Mouse (Mus musculus) liver, embryonic 11.5 days (tissue): ENCODE measurements around the gene Rbms2. TPM values are rescaled to one million over a fixed set of nuclear protein-coding genes. Genes with fewer than 3 reads are reported as not detected.
"Not testable (repeated sequence)": the region's sequence is repeated elsewhere in the genome, so short reads cannot be mapped to it uniquely, and the experiment has no call there.

Experiments used
- ATAC-seq: fragments of 200-750 bp; cut with Nextera tagmentation; replicated peaks from 2 replicates; pipeline ENCODE4 v1.8.0; 2017; ENCODE audit warnings: moderate number of reproducible peaks, mild to moderate bottlenecking, moderate TSS enrichment, moderate library complexity; ENCODE audit not compliant: low FRiP score
- DNase-seq: peaks from one replicate; pipeline ENCODE4 v3.0.0-alpha.2; 2017; ENCODE audit warnings: low spot score
- H3K27ac ChIP-seq: fragments of 300-500 bp; sonication (generic); 2 replicates; pipeline ENCODE4 v1.5.1; 2014; ENCODE audit warnings: mild to moderate bottlenecking, low read depth, low read length, control low read depth
- H3K27me3 ChIP-seq: fragments of 300-500 bp; sonication (generic); replicated peaks from 2 replicates; pipeline ENCODE4 v1.6.1; 2014; ENCODE audit warnings: low read length, mixed read lengths; ENCODE audit not compliant: control insufficient read depth, insufficient read depth
- H3K36me3 ChIP-seq: fragments of 300-500 bp; sonication (generic); 2 replicates; pipeline ENCODE4 v1.6.1; 2014; ENCODE audit warnings: mild to moderate bottlenecking, low read length, moderate library complexity, mixed read lengths; ENCODE audit not compliant: control insufficient read depth, insufficient read depth
- H3K4me1 ChIP-seq: fragments of 300-500 bp; sonication (generic); replicated peaks from 2 replicates; pipeline ENCODE4 v1.6.1; 2014; ENCODE audit warnings: low read length, mixed read lengths; ENCODE audit not compliant: control insufficient read depth, insufficient read depth
- H3K4me2 ChIP-seq: fragments of 300-500 bp; sonication (generic); 2 replicates; pipeline ENCODE4 v1.6.1; 2014; ENCODE audit warnings: mild to moderate bottlenecking, control low read depth, moderate library complexity
- H3K4me3 ChIP-seq: fragments of 300-500 bp; sonication (generic); 2 replicates; pipeline ENCODE4 v1.5.1; 2014; ENCODE audit warnings: low read depth, low read length, control low read depth
- H3K9ac ChIP-seq: fragments of 300-500 bp; sonication (generic); 2 replicates; pipeline ENCODE4 v1.6.1; 2014; ENCODE audit warnings: low read depth, low read length, control low read depth
- H3K9me3 ChIP-seq: fragments of 300-500 bp; sonication (generic); 2 replicates; pipeline ENCODE4 v1.6.1; 2016; ENCODE audit warnings: low read length, inconsistent platforms, mixed read lengths; ENCODE audit not compliant: control insufficient read depth
- WGBS: fragments of 180-500 bp; shearing (Covaris S2); extraction: QIAGEN DNeasy Blood & Tissue Kit; methylation state at CpG from one replicate; pipeline ENCODE4 v1.1.7; 2014; 5-methylcytosine and 5-hydroxymethylcytosine counted together
- polyA plus RNA-seq: library from polyadenylated mRNA; unstranded; fragments of >200 nt; fragmentation: Nextera tagmentation; extraction: Ambion mirVana; gene quantifications from 2 replicates; pipeline ENCODE4 v1.2.1, GENCODE M21; 2014

Rbms2 gene
- polyA plus RNA-seq, 1 experiment from 2014 or later, result 17.0 TPM

DNA sequence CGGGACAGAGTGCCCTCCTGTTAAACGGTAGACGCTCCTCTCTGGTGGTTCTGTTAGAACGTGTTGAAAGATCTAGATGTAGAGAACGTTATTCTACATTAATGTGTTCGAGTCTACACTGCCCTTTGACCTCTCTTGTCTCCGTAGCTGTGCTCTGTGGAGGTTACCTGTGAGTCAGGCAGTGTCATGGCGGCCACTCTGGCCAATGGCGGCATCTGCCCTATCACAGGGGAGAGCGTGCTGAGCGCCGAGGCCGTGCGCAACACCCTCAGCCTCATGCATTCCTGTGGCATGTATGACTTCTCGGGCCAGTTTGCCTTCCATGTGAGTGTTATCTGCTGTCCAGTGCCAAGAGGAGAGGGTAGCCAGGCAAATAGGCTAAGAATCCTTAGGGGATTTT, 24.8 kb upstream of the Rbms2 start:
- Histone ChIP-seq H3K36me3 (no peaks in the 10 kb centered on the region), H3K27ac (no peak overlapping the region), H3K4me3 (no peak overlapping the region), H3K9me3 (no peaks in the 10 kb centered on the region), H3K9ac (no peak overlapping the region), H3K4me2 (no peak overlapping the region), H3K4me1 (0 out of 2 replicates have a peak, but pooled peaks cover 4% of the 10 kb centered on the region), H3K27me3 (no peaks in the 10 kb centered on the region)
- WGBS, result 79% methylated on average over 15 of the region's 15 CpGs
- no peak for DNase-seq
- ATAC-seq, result no peak

DNA sequence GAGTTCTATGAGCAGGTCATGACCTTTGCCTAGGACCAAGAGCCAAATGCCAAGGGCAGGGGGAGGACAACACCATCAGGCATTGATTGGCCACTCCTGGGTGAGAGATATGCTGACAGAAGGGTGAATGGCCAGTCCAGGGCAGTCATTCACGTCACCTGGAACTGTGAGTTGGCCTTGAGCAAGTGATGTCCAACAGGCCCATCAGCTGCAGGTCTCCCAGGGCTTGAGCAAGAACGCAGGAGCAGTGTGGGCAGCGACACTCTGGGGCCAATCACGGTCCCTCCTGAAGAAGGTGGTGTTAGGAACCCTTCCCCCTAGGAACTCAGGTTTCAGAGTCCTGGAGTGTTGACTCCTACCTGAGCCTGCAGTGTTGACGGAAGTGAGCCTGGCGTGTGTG, 21.8 kb upstream of the Rbms2 start:
- H3K4me3 ChIP-seq, result no peak overlapping the region
- H3K9ac ChIP-seq, result no peak overlapping the region
- H3K27me3 ChIP-seq, result no peaks in the 10 kb centered on the region; the same call in 1 of the 2 replicates
- WGBS, result 56% methylated on average over 6 of the region's 6 CpGs
- DNase-seq (no peak), ATAC-seq (0 out of 2 replicates have a peak, but pooled peaks have one; percentile 35)
- H3K27ac ChIP-seq, result no peak overlapping the region
- no peak overlapping the region for H3K4me2 ChIP-seq
- H3K9me3 ChIP-seq, result no peaks in the 10 kb centered on the region
- H3K4me1 ChIP-seq, result 0 out of 2 replicates have a peak, but pooled peaks cover 4% of the 10 kb centered on the region
- no peaks in the 10 kb centered on the region for H3K36me3 ChIP-seq

DNA sequence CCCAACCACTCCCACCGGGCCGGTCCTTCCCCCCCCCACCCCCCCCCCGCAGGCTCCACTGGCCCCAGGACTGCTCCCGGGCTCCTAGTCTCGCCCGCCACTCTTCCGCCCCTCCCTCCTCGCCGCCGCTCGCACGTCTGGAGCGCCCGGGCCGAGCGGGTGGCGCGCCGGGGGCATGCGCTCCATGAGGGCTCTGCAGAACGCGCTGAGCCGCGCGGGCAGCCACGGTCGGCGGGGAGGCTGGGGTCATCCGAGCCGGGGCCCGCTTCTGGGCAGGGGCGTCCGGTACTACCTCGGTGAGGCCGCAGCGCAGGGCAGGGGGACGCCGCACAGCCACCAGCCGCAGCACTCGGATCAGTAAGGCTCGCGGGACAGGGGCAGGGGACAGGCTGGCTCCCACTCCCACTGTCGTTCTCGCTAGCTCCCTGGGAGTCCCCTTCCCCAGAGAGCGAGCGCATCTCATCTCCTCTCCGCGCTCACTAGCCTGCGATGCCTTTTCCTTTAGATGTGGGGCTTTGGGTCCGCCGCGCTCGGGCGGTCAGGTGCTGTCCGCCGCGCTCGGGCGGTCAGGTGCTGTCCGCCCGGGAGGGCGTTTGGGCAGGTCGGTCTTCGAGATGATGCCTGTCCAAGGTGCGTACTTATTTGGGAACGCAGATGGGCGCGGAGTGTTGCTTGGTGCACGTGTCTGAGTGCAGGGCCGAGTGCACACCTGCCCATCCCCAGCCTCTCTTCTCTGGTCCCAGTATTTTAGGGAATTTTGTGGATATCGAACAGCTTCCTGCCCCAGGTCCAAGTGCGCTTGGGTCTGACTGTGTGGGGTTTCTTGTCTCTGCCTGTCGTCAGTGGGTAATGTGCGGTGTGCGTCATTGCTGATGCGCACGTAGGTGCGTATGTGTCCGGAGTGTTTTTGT, 14.7 kb upstream of the Rbms2 start:
- H3K27ac ChIP-seq, result peak overlapping the region; percentile 38; the same call in 1 of the 2 replicates
- 2% methylated on average over 76 of the region's 79 CpGs for WGBS
- no peak for DNase-seq

DNA sequence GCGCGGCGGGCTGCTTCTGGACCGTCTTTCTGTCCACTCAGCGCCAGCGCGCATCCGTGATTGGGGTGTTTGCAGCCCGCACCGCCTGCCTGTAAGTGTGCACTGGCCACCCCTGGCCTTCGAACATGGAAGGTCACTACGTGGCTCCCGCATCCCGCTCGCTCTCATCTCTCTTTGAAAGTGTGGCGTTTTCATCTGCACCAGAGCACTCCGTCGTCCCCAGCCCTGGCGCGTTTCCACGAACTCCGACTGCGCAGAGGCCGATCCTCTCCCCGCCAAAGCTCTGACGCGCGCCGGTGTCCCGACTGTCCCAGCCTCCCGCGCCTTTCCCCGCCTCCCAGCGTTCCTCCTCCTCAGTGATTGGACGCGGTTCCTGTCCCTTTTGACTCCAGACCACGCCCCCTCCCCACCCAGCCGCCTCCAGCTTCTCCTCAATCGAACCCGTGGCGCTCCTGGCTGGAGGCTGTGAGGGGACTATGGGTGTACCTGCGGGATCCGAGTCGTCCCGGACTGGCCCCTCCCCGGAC, 14.0 kb upstream of the Rbms2 start, which contains the start of gene Gls2:
Gls2 (plus strand) TSS at position 434 of the 527 bp plus-strand sequence.
- Histone ChIP-seq H3K27ac (peak within 1 kb of the TSS; percentile 38; the same call in 1 of the 2 replicates), H3K9ac (peak within 1 kb of the TSS; percentile 49), H3K4me1 (0 out of 2 replicates have a peak, but pooled peaks cover 11% of the 10 kb centered on the region), H3K9me3 (no peaks in the 10 kb centered on the region), H3K27me3 (peaks cover 15% of the 10 kb centered on the region), H3K4me2 (peak within 1 kb of the TSS; percentile 80), H3K4me3 (peak within 1 kb of the TSS; percentile 56), H3K36me3 (no peaks in the 10 kb centered on the region)
- DNase-seq (peak; percentile 99), ATAC-seq (peak; percentile 97)
- under 1% methylated on average over 46 of the region's 46 CpGs for WGBS

More for the DNA sequence above, 14.7 kb upstream of the Rbms2 start:
- H3K4me3 ChIP-seq, result peak overlapping the region; percentile 56
- H3K9me3 ChIP-seq, result no peaks in the 10 kb centered on the region
- H3K4me1 ChIP-seq, result 0 out of 2 replicates have a peak, but pooled peaks cover 11% of the 10 kb centered on the region
- H3K9ac ChIP-seq, result peak overlapping the region; percentile 49
- H3K36me3 ChIP-seq, result no peaks in the 10 kb centered on the region
- peak overlapping the region; percentile 80 for H3K4me2 ChIP-seq
- ATAC-seq, result peak; percentile 89
- H3K27me3 ChIP-seq, result peaks cover 15% of the 10 kb centered on the region

DNA sequence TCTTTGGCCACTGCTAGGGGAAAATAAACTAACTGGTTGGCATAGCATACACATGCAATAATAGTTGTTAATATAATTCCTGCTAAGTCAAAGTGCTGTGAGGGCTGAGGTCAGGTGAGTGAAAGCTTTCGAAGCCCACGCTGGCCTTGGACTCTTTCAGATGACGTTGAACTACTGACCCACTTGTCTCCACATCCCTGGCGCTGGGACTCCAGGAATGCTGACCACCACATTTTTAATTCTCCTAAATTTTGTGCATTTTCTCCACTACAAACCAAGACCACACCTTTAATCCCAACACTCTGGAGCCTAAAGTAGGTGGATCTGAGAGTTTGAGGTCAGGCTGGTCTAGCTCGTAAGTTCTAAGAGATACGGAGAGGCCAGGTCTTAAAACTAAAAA, 13.0 kb upstream of the Rbms2 start:
- Histone ChIP-seq H3K4me2 (no peak overlapping the region; the same call in 1 of the 2 replicates), H3K4me3 (no peak overlapping the region), H3K36me3 (no peaks in the 10 kb centered on the region), H3K9me3 (no peaks in the 10 kb centered on the region), H3K27me3 (peaks cover 15% of the 10 kb centered on the region), H3K9ac (no peak overlapping the region), H3K27ac (no peak overlapping the region), H3K4me1 (peaks cover 14% of the 10 kb centered on the region; the same call in 1 of the 2 replicates)
- ATAC-seq (no peak), DNase-seq (no peak)
- 83% methylated on average over 6 of the region's 6 CpGs for WGBS

DNA sequence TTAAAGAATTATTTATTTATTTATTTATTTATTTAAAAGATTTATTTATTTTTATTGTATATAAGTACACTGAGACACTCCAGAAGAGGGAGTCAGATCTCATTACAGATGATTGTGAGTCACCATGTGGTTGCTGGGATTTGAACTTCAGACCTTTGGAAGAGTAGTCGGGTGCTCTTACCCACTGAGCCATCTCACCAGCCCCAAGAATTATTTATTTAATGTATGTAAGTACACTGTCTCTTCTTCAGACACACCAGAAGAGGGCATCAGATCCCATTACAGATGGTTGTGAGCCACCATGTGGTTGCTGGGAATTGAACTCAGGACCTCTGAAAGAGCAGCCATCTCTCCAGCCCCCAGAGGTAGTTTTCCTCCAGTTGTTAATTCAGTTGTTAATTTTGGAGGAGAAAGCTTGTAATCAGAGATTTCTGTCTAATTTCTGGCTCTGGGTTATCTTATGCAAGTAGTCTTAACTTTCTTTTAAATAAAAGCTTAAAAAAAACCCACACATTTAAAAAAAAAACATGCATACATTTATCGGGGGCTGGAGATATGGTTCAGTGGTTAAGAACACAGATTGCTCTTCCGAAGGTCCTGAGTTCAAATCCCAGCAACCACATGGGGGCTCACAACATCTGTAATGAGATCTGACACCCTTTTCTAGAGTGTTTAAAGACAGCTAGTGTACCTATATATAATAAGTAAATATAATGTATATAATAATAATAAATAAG, 12.1 kb upstream of the Rbms2 start:
- Histone ChIP-seq H3K27me3 (peaks cover 15% of the 10 kb centered on the region), H3K4me1 (peaks cover 16% of the 10 kb centered on the region; the same call in 1 of the 2 replicates)
- not testable (repeated sequence) for H3K4me3 ChIP-seq, H3K9ac ChIP-seq, H3K4me2 ChIP-seq, DNase-seq, H3K36me3 ChIP-seq, ATAC-seq, H3K9me3 ChIP-seq, H3K27ac ChIP-seq
- WGBS, result 86% methylated on average over 3 of the region's 3 CpGs

DNA sequence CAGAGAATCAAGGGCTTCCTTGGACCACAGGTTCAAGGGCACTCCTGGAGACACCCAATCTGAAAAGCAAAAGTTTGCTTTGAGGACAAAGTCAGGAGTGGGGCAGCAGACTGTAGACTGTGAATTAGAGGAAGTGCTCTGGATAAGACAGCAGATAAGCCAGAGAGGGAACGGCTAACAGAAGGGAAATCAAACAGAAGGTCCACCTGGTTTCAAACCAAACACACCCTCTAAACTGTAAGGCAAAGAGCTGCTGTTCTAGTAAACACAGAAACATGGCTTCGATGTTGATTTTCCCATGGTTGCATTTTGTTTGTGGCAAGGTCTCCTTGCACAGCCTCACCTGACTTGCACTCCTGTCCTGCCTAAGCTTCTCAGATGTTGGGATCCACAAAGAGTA, 11.4 kb upstream of the Rbms2 start:
- peaks cover 19% of the 10 kb centered on the region; the same call in 1 of the 2 replicates for H3K4me1 ChIP-seq

DNA sequence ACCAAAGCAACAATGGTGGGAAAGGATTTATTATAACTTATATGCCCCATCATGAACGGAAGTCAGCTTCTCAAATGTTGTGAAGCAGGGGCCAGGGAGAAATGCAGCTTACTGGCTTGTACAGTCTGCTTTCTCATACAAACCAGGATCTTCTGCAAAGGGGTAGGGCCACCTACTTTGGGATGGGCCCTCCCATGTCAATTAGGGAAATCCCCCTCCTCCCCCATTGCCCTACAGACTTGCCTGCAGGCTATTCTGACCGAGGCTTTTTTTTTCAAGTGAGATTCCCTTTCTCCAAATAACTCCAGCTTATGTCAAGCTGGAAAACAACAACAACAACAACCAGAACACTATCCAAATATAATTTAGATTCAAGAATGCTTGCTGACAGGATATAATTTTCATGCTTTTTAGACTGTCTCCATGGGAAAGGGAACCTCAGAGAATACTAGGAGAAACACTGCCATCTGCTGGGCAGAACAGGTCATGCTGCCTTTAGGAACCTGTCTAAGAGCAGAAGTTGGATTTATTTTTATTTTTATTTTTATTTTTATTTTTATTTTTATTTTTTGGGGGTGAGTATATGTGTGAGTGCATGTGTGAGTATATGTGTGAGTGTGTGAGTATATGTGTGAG, 8.3 kb upstream of the Rbms2 start:
- Histone ChIP-seq H3K27ac (no peak overlapping the region), H3K4me2 (no peak overlapping the region), H3K36me3 (no peaks in the 10 kb centered on the region), H3K4me1 (peaks cover 8% of the 10 kb centered on the region; the same call in 1 of the 2 replicates), H3K4me3 (no peak overlapping the region), H3K9ac (no peak overlapping the region), H3K27me3 (no peaks in the 10 kb centered on the region; the same call in 1 of the 2 replicates), H3K9me3 (no peaks in the 10 kb centered on the region)
- 52% methylated on average over 2 of the region's 2 CpGs for WGBS
- no peak for DNase-seq
- ATAC-seq, result no peak

More for the DNA sequence above, 11.4 kb upstream of the Rbms2 start:
- ATAC-seq (no peak), DNase-seq (no peak)
- WGBS, result 43% methylated on average over 2 of the region's 2 CpGs
- H3K9me3 ChIP-seq, result no peaks in the 10 kb centered on the region
- H3K36me3 ChIP-seq, result no peaks in the 10 kb centered on the region
- H3K27ac ChIP-seq, result no peak overlapping the region
- H3K27me3 ChIP-seq, result peaks cover 15% of the 10 kb centered on the region
- no peak overlapping the region for H3K4me3 ChIP-seq
- H3K9ac ChIP-seq, result no peak overlapping the region
- H3K4me2 ChIP-seq, result no peak overlapping the region
